Mouse (Mus musculus): Measurements from ENCODE around the gene Raly. TPM values are rescaled to one million over a fixed set of nuclear protein-coding genes. Genes with fewer than 3 reads are reported as not detected.

Raly gene
- total and polyA plus RNA-seq, 3 experiments = 214 to 334 (median 277) TPM

- Histone ChIP-seq H3K36me3 (replicated peaks in 1 of 2; ENCODE audit: control insufficient read depth in 1 of 2, insufficient read depth in 1 of 2, low read length in 1 of 2) (no peaks in the 10 kb centered on the region), H3K4me1 (ENCODE audit: control insufficient read depth in 1 of 2, insufficient read depth in 2 of 2) (peaks cover 10 to 45% of the 10 kb centered on the region in 2 experiments), H3K27me3 (replicated peaks) (no peaks in the 10 kb centered on the region), H3K4me2 (ENCODE audit: insufficient read depth, low read depth, poor library complexity, severe bottlenecking) (peak overlapping the region; percentile 16; the same call in 1 of the 2 replicates), H3K9ac (ENCODE audit: insufficient read depth, low read depth) (0 out of 2 replicates have a peak overlapping the region, but pooled peaks have one; percentile 18), H3K4me3 (replicated peaks in 1 of 3; ENCODE audit: low read depth in 2 of 3, low read length in 2 of 3, poor library complexity in 1 of 3) (no peak overlapping the region), H3K79me2 (replicated peaks; ENCODE audit: control insufficient read depth, extremely low read depth, insufficient read depth, poor library complexity, severe bottlenecking) (no peaks in the 10 kb centered on the region), H3K27ac (ENCODE audit: insufficient read depth, low read depth) (peak overlapping the region; percentile 88), H3K9me3 (replicated peaks; ENCODE audit: low read length) (peaks cover 16% of the 10 kb centered on the region)
- dilution Hi-C loops (cut with MboI; ENCODE audit: extremely low pct_ligation_motif_present, extremely low pct_unique_long_range_greater_than_20kb, low sequenced_read_pairs) (no loop called here), in situ Hi-C loops (cut with MboI; ENCODE audit: low pct_ligation_motif_present, low pct_unique_long_range_greater_than_20kb, low sequenced_read_pairs) (loop anchor here (5.0 kb wide), 1 partner anchor 35 kb away; no protein-coding TSS in a partner anchor)
- TF ChIP-seq GABPA (IDR thresholded peaks at IDR 0.05; ENCODE audit: insufficient replicate concordance, low read depth, low read length) (no peak), HCFC1 (IDR thresholded peaks at IDR 0.05; ENCODE audit: low read depth, low read length) (peak; percentile 60), MAX (IDR thresholded peaks at IDR 0.05; ENCODE audit: low read length) (peak; percentile 80), MXI1 (IDR thresholded peaks at IDR 0.05; ENCODE audit: low read depth, low read length) (peak; percentile 67; the same call in 1 of the 2 replicates), POLR2A (IDR thresholded peaks at IDR 0.05; ENCODE audit: low read depth, low read length) (no peak), MEF2A (IDR thresholded peaks at IDR 0.05; ENCODE audit: borderline replicate concordance, low read depth, low read length) (peak; percentile 96), TBP (conservative IDR thresholded peaks at IDR 0.05; ENCODE audit: low read depth, low read length) (peak; percentile 16), RCOR1 (conservative IDR thresholded peaks at IDR 0.05; ENCODE audit: low read depth, low read length) (peak; percentile 96), RAD21 (IDR thresholded peaks at IDR 0.05; ENCODE audit: low read depth, low read length) (peak; percentile 11), ZNF384 (IDR thresholded peaks at IDR 0.05; ENCODE audit: low read depth, low read length) (peak; percentile 92), NELFE (IDR thresholded peaks at IDR 0.05; ENCODE audit: low read depth, low read length) (0 out of 2 replicates have a peak, but pooled peaks have one; percentile 18), TCF12 (IDR thresholded peaks at IDR 0.05; ENCODE audit: low read depth, low read length) (peak; percentile 99), PAX5 (IDR thresholded peaks at IDR 0.05; ENCODE audit: low read length) (no peak), E2F4 (IDR thresholded peaks at IDR 0.05; ENCODE audit: insufficient replicate concordance, low read depth, low read length) (no peak), EP300 (IDR thresholded peaks at IDR 0.05; ENCODE audit: low read length) (peak; percentile 98), USF2 (conservative IDR thresholded peaks at IDR 0.05; ENCODE audit: low read depth, low read length) (no peak), POLR2AphosphoS2 (IDR thresholded peaks at IDR 0.05; ENCODE audit: low read depth, low read length) (no peak), JUN (IDR thresholded peaks at IDR 0.05; ENCODE audit: insufficient read depth, low read depth, low read length) (peak; percentile 88), KAT2A (IDR thresholded peaks at IDR 0.05; ENCODE audit: insufficient replicate concordance, low read length) (peak; percentile 70; the same call in 1 of the 2 replicates), MYC (IDR thresholded peaks at IDR 0.05; ENCODE audit: low read depth, low read length) (peak; percentile 75), IRF4 (IDR thresholded peaks at IDR 0.05; ENCODE audit: low read depth, low read length) (peak; percentile 100), CHD1 (IDR thresholded peaks at IDR 0.05; ENCODE audit: low read depth, low read length) (no peak), ZC3H11A (IDR thresholded peaks at IDR 0.05; ENCODE audit: low read depth, low read length) (no peak), NRF1 (IDR thresholded peaks at IDR 0.05; ENCODE audit: low read depth, low read length) (0 out of 2 replicates have a peak, but pooled peaks have one; percentile 18), ELF1 (IDR thresholded peaks at IDR 0.05; ENCODE audit: low read depth, low read length) (peak; percentile 47; the same call in 1 of the 2 replicates), CTCF (conservative IDR thresholded peaks at IDR 0.05 in 1 of 2, IDR thresholded peaks at IDR 0.05 in 1 of 2; ENCODE audit: low read depth in 2 of 2, low read length in 2 of 2) (no peak), SIN3A (IDR thresholded peaks at IDR 0.05; ENCODE audit: low read length) (peak; percentile 78; the same call in 1 of the 2 replicates), JUND (conservative IDR thresholded peaks at IDR 0.05; ENCODE audit: low read depth, low read length) (peak; percentile 93), CHD2 (IDR thresholded peaks at IDR 0.05; ENCODE audit: low read length) (peak; percentile 78), ZKSCAN1 (IDR thresholded peaks at IDR 0.05; ENCODE audit: borderline replicate concordance, low read depth, low read length) (no peak), UBTF (IDR thresholded peaks at IDR 0.05; ENCODE audit: low read depth, low read length) (no peak), ZMIZ1 (IDR thresholded peaks at IDR 0.05; ENCODE audit: low read depth, low read length) (no peak), MAZ (IDR thresholded peaks at IDR 0.05; ENCODE audit: low read depth, low read length) (peak; percentile 92), BHLHE40 (IDR thresholded peaks at IDR 0.05; ENCODE audit: low read depth, low read length) (peak; percentile 95), SMC3 (IDR thresholded peaks at IDR 0.05; ENCODE audit: low read depth, low read length) (no peak; the same call in 1 of the 2 replicates), MAFK (IDR thresholded peaks at IDR 0.05; ENCODE audit: insufficient replicate concordance, low read length) (peak; percentile 79; the same call in 1 of the 2 replicates), USF1 (IDR thresholded peaks at IDR 0.05; ENCODE audit: low read depth, low read length) (no peak), ETS1 (conservative IDR thresholded peaks at IDR 0.05; ENCODE audit: low read depth, low read length) (peak; percentile 93)
- peak; percentile 96 for DNase-seq (ENCODE audit: extremely low read depth)
Observed at GRCm38 (mm10) chr2:154757691-154758090, 33.2 kb upstream of the Raly start.
